Mouse (Mus musculus) CH12.LX (cell line): ENCODE measurements around the gene Creg1. TPM values are rescaled to one million over a fixed set of nuclear protein-coding genes. Genes with fewer than 3 reads are reported as not detected.

Experiments
- DNase-seq: peaks from one replicate; pipeline ENCODE4 v3.0.0-alpha.2; 2013; ENCODE audit errors: extremely low read depth
- H3K27ac ChIP-seq: 2 replicates; pipeline ENCODE4 v1.5.1; 2012; ENCODE audit warnings: low read depth, mild to moderate bottlenecking, control low read depth, moderate library complexity; ENCODE audit not compliant: insufficient read depth
- H3K27me3 ChIP-seq: replicated peaks from 2 replicates; pipeline ENCODE3; 2012; ENCODE audit warnings: inconsistent platforms
- H3K36me3 ChIP-seq, 2 experiments: replicated peaks in 1 of 2; 2 replicates each; pipeline versions ENCODE3 to v1.6.1; 2012; ENCODE audit warnings: inconsistent platforms in 1 of 2, low read length in 1 of 2, mild to moderate bottlenecking in 1 of 2, mixed read lengths in 1 of 2, moderate library complexity in 1 of 2; ENCODE audit not compliant: control insufficient read depth in 1 of 2, insufficient read depth in 1 of 2
- H3K4me1 ChIP-seq, 2 experiments: 2 replicates each; pipeline ENCODE4 v1.6.1; 2012; ENCODE audit warnings: inconsistent platforms in 1 of 2, moderate library complexity in 1 of 2; ENCODE audit not compliant: insufficient read depth in 2 of 2, control insufficient read depth in 1 of 2
- H3K4me2 ChIP-seq: 2 replicates; pipeline ENCODE4 v1.6.1; 2012; ENCODE audit warnings: low read depth, mild to moderate bottlenecking, control low read depth; ENCODE audit not compliant: poor library complexity, insufficient read depth, severe bottlenecking
- H3K4me3 ChIP-seq, 3 experiments: fragments of 150-350 bp in 1 of 3; sonication (generic) in 1 of 3; replicated peaks in 1 of 3; 2 replicates each; pipeline versions ENCODE3 to v1.5.1; 2011 to 2012; ENCODE audit warnings: low read depth in 2 of 3, low read length in 2 of 3, mild to moderate bottlenecking in 2 of 3, moderate library complexity in 2 of 3, control low read depth in 1 of 3, improper control_type of control experiment in 1 of 3, inconsistent platforms in 1 of 3, mixed read lengths in 1 of 3; ENCODE audit not compliant: poor library complexity in 1 of 3
- H3K79me2 ChIP-seq: replicated peaks from 2 replicates; pipeline ENCODE4 v1.6.1; 2012; ENCODE audit warnings: mild to moderate bottlenecking, moderate library complexity; ENCODE audit not compliant: control insufficient read depth, poor library complexity, insufficient read depth, severe bottlenecking; ENCODE audit errors: extremely low read depth
- H3K9ac ChIP-seq: 2 replicates; pipeline ENCODE4 v1.6.1; 2012; ENCODE audit warnings: low read depth, mild to moderate bottlenecking, control low read depth, moderate library complexity; ENCODE audit not compliant: insufficient read depth
- H3K9me3 ChIP-seq: replicated peaks from 2 replicates; pipeline ENCODE3; 2012; ENCODE audit warnings: low read length, inconsistent platforms, mixed read lengths
- BHLHE40 ChIP-seq: IDR thresholded peaks from 2 replicates; pipeline ENCODE4 v1.6.1; 2011; ENCODE audit warnings: mild to moderate bottlenecking, low read depth, low read length, improper control_type of control experiment
- CHD1 ChIP-seq: IDR thresholded peaks from 2 replicates; pipeline ENCODE4 v1.6.1; 2012; ENCODE audit warnings: low read depth, low read length, improper control_type of control experiment, inconsistent platforms
- CHD2 ChIP-seq: IDR thresholded peaks from 2 replicates; pipeline ENCODE4 v1.6.1; 2011; ENCODE audit warnings: low read length, improper control_type of control experiment
- CTCF ChIP-seq, 2 experiments: IDR thresholded peaks in 1 of 2; conservative IDR thresholded peaks in 1 of 2; 2 replicates each; pipeline ENCODE4 v1.5.1; 2011 to 2012; ENCODE audit warnings: low read depth in 2 of 2, low read length in 2 of 2, improper control_type of control experiment in 1 of 2, inconsistent platforms in 1 of 2, mild to moderate bottlenecking in 1 of 2, moderate library complexity in 1 of 2
- ELF1 ChIP-seq: IDR thresholded peaks from 2 replicates; pipeline ENCODE4 v1.6.1; 2014; ENCODE audit warnings: low read depth, mild to moderate bottlenecking, inconsistent platforms, low read length, improper control_type of control experiment
- EP300 ChIP-seq: IDR thresholded peaks from 2 replicates; pipeline ENCODE4 v1.6.1; 2011; ENCODE audit warnings: low read length, improper control_type of control experiment
- GABPA ChIP-seq: IDR thresholded peaks from 2 replicates; pipeline ENCODE4 v1.6.1; 2012; ENCODE audit warnings: low read depth, low read length, improper control_type of control experiment, inconsistent platforms; ENCODE audit not compliant: insufficient replicate concordance
- HCFC1 ChIP-seq: IDR thresholded peaks from 2 replicates; pipeline ENCODE4 v1.6.1; 2012; ENCODE audit warnings: low read depth, mild to moderate bottlenecking, inconsistent platforms, low read length, improper control_type of control experiment
- IRF4 ChIP-seq: IDR thresholded peaks from 2 replicates; pipeline ENCODE4 v1.6.1; 2014; ENCODE audit warnings: low read depth, mild to moderate bottlenecking, inconsistent platforms, low read length, improper control_type of control experiment
- JUN ChIP-seq: IDR thresholded peaks from 2 replicates; pipeline ENCODE4 v1.6.1; 2011; ENCODE audit warnings: low read depth, mild to moderate bottlenecking, low read length, improper control_type of control experiment, moderate library complexity; ENCODE audit not compliant: insufficient read depth
- JUND ChIP-seq: conservative IDR thresholded peaks from 2 replicates; pipeline ENCODE4 v1.6.1; 2011; ENCODE audit warnings: low read depth, low read length, improper control_type of control experiment
- KAT2A ChIP-seq: IDR thresholded peaks from 2 replicates; pipeline ENCODE4 v1.6.1; 2012; ENCODE audit warnings: low read length, improper control_type of control experiment, inconsistent platforms; ENCODE audit not compliant: insufficient replicate concordance
- MAFK ChIP-seq: IDR thresholded peaks from 2 replicates; pipeline ENCODE4 v1.6.1; 2011; ENCODE audit warnings: low read length, improper control_type of control experiment; ENCODE audit not compliant: insufficient replicate concordance
- MAX ChIP-seq: IDR thresholded peaks from 2 replicates; pipeline ENCODE4 v1.6.1; 2011; ENCODE audit warnings: low read length, improper control_type of control experiment
- MAZ ChIP-seq: IDR thresholded peaks from 2 replicates; pipeline ENCODE4 v1.6.1; 2012; ENCODE audit warnings: low read depth, mild to moderate bottlenecking, inconsistent platforms, low read length, improper control_type of control experiment, moderate library complexity
- MEF2A ChIP-seq: IDR thresholded peaks from 2 replicates; pipeline ENCODE4 v1.6.1; 2014; ENCODE audit warnings: low read depth, mild to moderate bottlenecking, inconsistent platforms, low read length, improper control_type of control experiment, borderline replicate concordance
- MXI1 ChIP-seq: IDR thresholded peaks from 2 replicates; pipeline ENCODE4 v1.6.1; 2011; ENCODE audit warnings: mild to moderate bottlenecking, low read depth, low read length, improper control_type of control experiment
- MYC ChIP-seq: IDR thresholded peaks from 2 replicates; pipeline ENCODE4 v1.6.1; 2011; ENCODE audit warnings: low read depth, mild to moderate bottlenecking, improper control_type of control experiment, low read length
- NELFE ChIP-seq: IDR thresholded peaks from 2 replicates; pipeline ENCODE4 v1.6.1; 2011; ENCODE audit warnings: low read depth, low read length, improper control_type of control experiment
- NRF1 ChIP-seq: IDR thresholded peaks from 2 replicates; pipeline ENCODE4 v1.6.1; 2014; ENCODE audit warnings: low read depth, mild to moderate bottlenecking, inconsistent platforms, low read length, improper control_type of control experiment, moderate library complexity
- PAX5 ChIP-seq: IDR thresholded peaks from 2 replicates; pipeline ENCODE4 v1.6.1; 2012; ENCODE audit warnings: low read length, inconsistent platforms, mixed read lengths
- POLR2AphosphoS2 ChIP-seq: IDR thresholded peaks from 2 replicates; pipeline ENCODE4 v1.6.1; 2011; ENCODE audit warnings: low read depth, low read length, improper control_type of control experiment
- RAD21 ChIP-seq: IDR thresholded peaks from 2 replicates; pipeline ENCODE4 v1.6.1; 2011; ENCODE audit warnings: low read depth, mild to moderate bottlenecking, low read length, improper control_type of control experiment, moderate library complexity
- RCOR1 ChIP-seq: conservative IDR thresholded peaks from 2 replicates; pipeline ENCODE4 v1.6.1; 2012; ENCODE audit warnings: low read depth, mild to moderate bottlenecking, inconsistent platforms, low read length, improper control_type of control experiment
- SIN3A ChIP-seq: IDR thresholded peaks from 2 replicates; pipeline ENCODE4 v1.6.1; 2012; ENCODE audit warnings: low read length, improper control_type of control experiment, inconsistent platforms
- SMC3 ChIP-seq: IDR thresholded peaks from 2 replicates; pipeline ENCODE4 v1.6.1; 2011; ENCODE audit warnings: low read depth, low read length, improper control_type of control experiment
- TBP ChIP-seq: conservative IDR thresholded peaks from 2 replicates; pipeline ENCODE4 v1.6.1; 2011; ENCODE audit warnings: low read depth, low read length, improper control_type of control experiment
- UBTF ChIP-seq: IDR thresholded peaks from 2 replicates; pipeline ENCODE4 v1.6.1; 2012; ENCODE audit warnings: low read depth, mild to moderate bottlenecking, inconsistent platforms, low read length, improper control_type of control experiment, moderate library complexity
- USF2 ChIP-seq: conservative IDR thresholded peaks from 2 replicates; pipeline ENCODE4 v1.6.1; 2011; ENCODE audit warnings: low read depth, low read length, improper control_type of control experiment
- ZC3H11A ChIP-seq: IDR thresholded peaks from 2 replicates; pipeline ENCODE4 v1.6.1; 2012; ENCODE audit warnings: low read depth, mild to moderate bottlenecking, inconsistent platforms, low read length, improper control_type of control experiment
- ZMIZ1 ChIP-seq: IDR thresholded peaks from 2 replicates; pipeline ENCODE4 v1.6.1; 2012; ENCODE audit warnings: low read depth, mild to moderate bottlenecking, inconsistent platforms, low read length, improper control_type of control experiment
- dilution Hi-C: fragments of 300-500 bp; cut with MboI; formaldehyde crosslinking; loops from 2 replicates; pipeline ENCODE4 v1.14.3; 2020; ENCODE audit warnings: low sequenced_read_pairs; ENCODE audit not compliant: extremely low pct_unique_long_range_greater_than_20kb, extremely low pct_ligation_motif_present
- in situ Hi-C: fragments of 300-500 bp; cut with MboI; formaldehyde crosslinking; loops from 3 replicates; pipeline ENCODE4 v1.14.3; 2019; ENCODE audit warnings: low sequenced_read_pairs, low pct_ligation_motif_present, low pct_unique_long_range_greater_than_20kb, mixed read lengths
- polyA plus RNA-seq: library from polyadenylated mRNA; unstranded; fragments of >175 nt; gene quantifications from 2 replicates; pipeline ENCODE4 v1.2.1, GENCODE M21; 2012; ENCODE audit warnings: low read depth; ENCODE audit not compliant: insufficient read length
- total RNA-seq, 2 experiments: library from RNA; depleted of rRNA; stranded (reverse); fragments of 300-350 nt in 1 of 2; fragments of >200 nt in 1 of 2; gene quantifications; 2 replicates each; pipeline ENCODE4 v1.2.3; 2012 to 2014

Gene Creg1
- total and polyA plus RNA-seq, 3 experiments: 22.3 to 44.3 (median 38.2) TPM

- Histone ChIP-seq H3K4me1 (peaks cover 0 to 14% of the 10 kb centered on the region in 2 experiments; a peak in 2 of 4 replicates), H3K9ac (peak overlapping the region; percentile 1; the same call in 1 of the 2 replicates), H3K4me2 (peak overlapping the region; percentile 71), H3K27ac (no peak overlapping the region), H3K9me3 (no peaks in the 10 kb centered on the region), H3K79me2 (no peaks in the 10 kb centered on the region), H3K36me3 (no peaks in the 10 kb centered on the region), H3K4me3 (peak overlapping the region; percentile 25 to 55 (median 50)), H3K27me3 (no peaks in the 10 kb centered on the region)
- peak; percentile 39 for DNase-seq
- peak; percentile 65 for TF ChIP-seq SMC3
- no peak for TF ChIP-seq RCOR1
- no peak for TF ChIP-seq GABPA
- TF ChIP-seq NELFE: no peak
- peak; percentile 94 for TF ChIP-seq MYC
- TF ChIP-seq ELF1: 0 out of 2 replicates have a peak, but pooled peaks have one; percentile 36
- no peak for TF ChIP-seq CHD1
- TF ChIP-seq MAZ: 0 out of 2 replicates have a peak, but pooled peaks have one; percentile 49
- TF ChIP-seq HCFC1: no peak
- no peak for TF ChIP-seq JUN
- TF ChIP-seq UBTF: no peak
- no peak for TF ChIP-seq KAT2A
- TF ChIP-seq MXI1: peak; percentile 86
- TF ChIP-seq ZC3H11A: peak; percentile 22; the same call in 1 of the 2 replicates
- peak in 1 of 2 experiments; percentile 75; a peak in 3 of 4 replicates for TF ChIP-seq CTCF (conservative IDR thresholded peaks at IDR 0.05 in 1 of 2, IDR thresholded peaks at IDR 0.05 in 1 of 2; ENCODE audit: low read depth in 2 of 2, low read length in 2 of 2)
- no peak for TF ChIP-seq CHD2
- TF ChIP-seq POLR2AphosphoS2: no peak
- 0 out of 2 replicates have a peak, but pooled peaks have one; percentile 15 for TF ChIP-seq BHLHE40
- no peak for TF ChIP-seq NRF1
- TF ChIP-seq SIN3A: peak; percentile 80; the same call in 1 of the 2 replicates
- no peak for TF ChIP-seq JUND
- TF ChIP-seq PAX5: no peak
- TF ChIP-seq RAD21: peak; percentile 76
- no peak for TF ChIP-seq TBP
- 0 out of 2 replicates have a peak, but pooled peaks have one; percentile 6 for TF ChIP-seq MEF2A
- TF ChIP-seq MAFK: no peak
- TF ChIP-seq MAX: peak; percentile 84
- TF ChIP-seq IRF4: no peak
- no peak for TF ChIP-seq EP300
- no peak for TF ChIP-seq USF2
- no peak for TF ChIP-seq ZMIZ1
- in situ Hi-C loops (loop anchor here (5.0 to 10.0 kb wide), 3 partner anchors 77 to 372 kb away; no protein-coding TSS in a partner anchor), dilution Hi-C loops (no loop called here)
Measured at GRCm38 (mm10) chr1:165779954-165780585, 16.5 kb downstream of the Creg1 start.
